Mouse (Mus musculus) limb, embryonic 13.5 days (tissue): Measurements from ENCODE around the gene Gm4846. TPM values are rescaled to one million over a fixed set of nuclear protein-coding genes. Genes with fewer than 3 reads are reported as not detected.

Source experiments
- polyA plus RNA-seq: library from polyadenylated mRNA; unstranded; fragments of >200 nt; fragmentation: Nextera tagmentation; extraction: Ambion mirVana; gene quantifications from 2 replicates; pipeline ENCODE4 v1.2.1, GENCODE M21; 2015

Gm4846 gene
- polyA plus RNA-seq, 1 experiment from 2014 or later = not detected

Other genes with a start within 250 kb of the Gm4846 start
- 0.11 and 0.14 TPM in 2 replicates for gene Ildr2, start 243.4 kb downstream of the Gm4846 start, polyA plus RNA-seq
- gene Tada1, start 118.5 kb downstream of the Gm4846 start, polyA plus RNA-seq = 61.1 and 65.5 TPM in 2 replicates
- gene Pogk, start 87.7 kb downstream of the Gm4846 start, polyA plus RNA-seq = 20.5 and 24.6 TPM in 2 replicates
- not detected in 2 replicates for gene Gm4847, start 150.1 kb upstream of the Gm4846 start, polyA plus RNA-seq
- not detected in 2 replicates for gene Fmo9, start 184.3 kb upstream of the Gm4846 start, polyA plus RNA-seq